Mouse (Mus musculus) kidney, adult 9 months (tissue): Measurements from ENCODE around the gene P2rx3.
A peak's percentile ranks its signal among the peaks of the same experiment; 100 is the strongest.

Experiments
- DNase-seq: peaks from one replicate; pipeline ENCODE4 v3.0.0; 2022

Gene P2rx3

DNA sequence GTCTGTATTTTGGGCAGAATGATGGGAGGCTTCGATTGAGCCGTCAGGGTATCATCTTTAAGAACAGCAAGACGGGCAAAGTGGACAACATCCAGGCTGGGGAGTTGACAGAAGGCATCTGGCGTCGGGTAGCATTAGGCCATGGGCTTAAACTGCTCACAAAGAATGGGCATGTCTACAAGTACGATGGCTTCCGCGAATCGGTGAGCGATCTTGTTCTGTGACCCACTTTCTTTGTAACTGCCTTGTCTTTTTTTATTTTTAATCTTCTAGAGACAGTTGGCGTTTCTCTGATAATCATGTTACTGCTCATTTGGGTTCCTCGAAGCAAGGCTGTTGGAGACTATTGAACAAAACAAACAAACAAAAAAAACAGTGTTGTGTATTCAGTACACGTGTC, 1.1 kb upstream of the P2rx3 start:
- no peak for DNase-seq

DNA sequence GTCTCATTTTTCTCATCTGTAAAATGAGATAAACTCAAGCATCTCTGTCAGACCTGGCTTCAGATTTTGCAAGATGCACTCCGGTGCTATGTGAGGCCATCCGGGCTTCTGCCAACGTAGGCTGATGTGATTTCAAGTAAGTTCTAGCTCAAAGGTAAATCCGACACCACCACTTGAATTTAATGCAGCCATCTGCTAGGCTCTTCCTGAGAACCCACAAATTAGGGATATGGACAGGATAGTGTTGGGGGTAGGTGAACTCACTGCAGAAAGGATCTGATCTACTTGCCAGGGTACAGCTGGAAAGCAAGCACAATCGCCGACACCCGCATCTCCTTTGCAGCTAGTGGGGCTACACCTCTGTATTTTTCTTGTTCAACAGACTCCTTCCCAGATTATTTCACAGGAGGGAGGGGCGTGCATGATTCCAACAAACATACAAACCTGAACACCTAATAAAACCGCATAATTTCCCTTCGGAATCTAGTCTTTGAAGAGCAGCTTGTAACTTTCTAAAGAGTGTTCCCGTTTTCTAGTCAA, 685 bp downstream of the P2rx3 start:
- no peak for DNase-seq

DNA sequence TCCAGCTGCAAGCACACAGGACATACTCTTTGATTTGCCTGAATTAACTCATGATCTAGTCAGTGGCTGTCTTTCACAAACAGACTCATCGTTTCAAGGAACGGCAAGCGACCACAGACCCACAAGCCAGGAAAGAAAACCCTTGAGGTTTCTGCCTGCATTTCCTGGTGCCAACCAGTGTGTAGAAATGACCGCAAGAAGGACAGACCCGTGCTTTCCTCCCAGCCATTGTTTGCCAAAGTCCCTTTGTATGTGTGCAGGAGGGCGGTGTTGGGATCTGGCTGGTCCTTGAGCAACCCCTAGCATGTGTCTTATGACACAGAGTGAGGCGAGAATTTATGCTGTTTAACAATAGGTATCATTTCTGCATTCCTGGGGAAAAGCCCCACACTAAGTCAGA, 3.1 kb downstream of the P2rx3 start:
- no peak for DNase-seq

DNA sequence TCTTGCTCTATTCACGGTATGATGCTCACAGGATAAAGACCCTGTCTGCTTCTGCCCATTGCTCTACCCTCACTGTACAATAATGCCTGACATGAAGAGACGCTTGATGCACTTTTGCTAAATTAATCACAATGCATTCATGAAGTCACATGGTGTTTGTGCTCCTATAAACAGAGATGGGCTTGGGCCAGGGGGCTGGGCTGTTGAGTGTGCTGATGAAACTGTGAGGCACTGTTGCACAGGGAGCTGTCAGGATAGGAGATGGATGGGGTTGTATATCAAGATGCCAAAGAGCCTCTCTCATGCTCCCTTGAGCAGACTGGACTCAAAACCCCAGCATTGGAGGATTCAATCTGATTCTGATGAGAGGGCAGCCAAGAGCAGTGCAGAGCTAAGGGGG, 4.1 kb downstream of the P2rx3 start:
- no peak for DNase-seq

DNA sequence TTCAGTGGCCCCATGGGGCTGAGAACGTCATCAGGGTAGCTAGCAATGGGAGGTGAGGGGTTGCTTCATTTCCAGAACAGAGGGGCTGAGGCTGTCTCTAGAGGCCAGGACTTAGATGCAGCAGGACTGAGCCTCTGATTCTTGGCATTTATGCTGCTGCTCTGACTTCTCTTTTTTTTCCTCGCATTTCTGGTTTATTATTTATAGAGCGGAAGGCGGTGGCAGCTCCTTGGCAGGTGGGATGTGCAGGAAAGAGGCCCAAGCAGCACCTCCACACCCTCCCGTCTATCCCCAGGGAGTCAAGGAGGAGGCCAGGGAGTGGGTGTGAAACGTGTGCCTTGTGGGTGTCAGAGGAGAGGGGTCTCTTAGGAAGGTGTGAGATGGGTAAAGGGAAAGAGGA, 6.3 kb downstream of the P2rx3 start:
- DNase-seq: no peak

DNA sequence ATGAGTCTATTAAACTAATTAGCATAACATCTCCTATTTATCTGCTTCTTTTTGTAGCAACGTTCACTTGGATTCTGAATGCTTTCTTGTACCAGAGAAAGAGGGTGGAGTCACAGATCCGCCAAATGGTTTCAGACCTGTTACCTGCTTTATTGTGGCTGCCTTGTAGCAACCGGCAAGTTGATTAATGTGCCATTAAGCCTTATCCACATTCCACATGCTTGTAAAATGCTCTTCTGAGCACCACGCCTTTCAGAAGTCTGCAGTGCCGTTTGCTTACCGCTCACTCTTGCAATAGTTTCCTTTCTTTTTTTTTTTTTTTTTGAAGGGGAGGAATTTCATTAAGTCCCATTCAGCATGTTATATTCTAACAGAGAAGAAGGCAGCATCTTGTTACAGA, 7.4 kb downstream of the P2rx3 start:
- DNase-seq: no peak

DNA sequence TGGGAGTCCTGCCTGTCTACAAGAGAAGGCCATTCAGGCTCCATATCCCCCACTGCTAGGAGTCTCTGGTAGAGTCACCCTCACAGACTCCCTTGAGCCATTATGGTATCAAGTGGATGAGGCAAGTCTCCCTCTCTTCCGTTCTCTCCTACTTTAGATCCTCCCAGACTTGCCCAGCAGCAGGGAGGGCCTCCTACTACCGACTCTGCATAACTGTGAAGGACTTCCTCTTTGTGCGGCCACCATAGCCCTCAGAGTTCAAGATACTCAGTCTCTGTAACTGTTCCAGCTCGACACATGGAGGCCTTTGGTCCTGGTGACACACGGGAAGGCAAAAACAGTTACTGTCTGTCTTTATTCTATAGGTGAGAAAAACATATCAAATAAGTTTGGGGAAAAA, 10.0 kb downstream of the P2rx3 start:
- DNase-seq: no peak

DNA sequence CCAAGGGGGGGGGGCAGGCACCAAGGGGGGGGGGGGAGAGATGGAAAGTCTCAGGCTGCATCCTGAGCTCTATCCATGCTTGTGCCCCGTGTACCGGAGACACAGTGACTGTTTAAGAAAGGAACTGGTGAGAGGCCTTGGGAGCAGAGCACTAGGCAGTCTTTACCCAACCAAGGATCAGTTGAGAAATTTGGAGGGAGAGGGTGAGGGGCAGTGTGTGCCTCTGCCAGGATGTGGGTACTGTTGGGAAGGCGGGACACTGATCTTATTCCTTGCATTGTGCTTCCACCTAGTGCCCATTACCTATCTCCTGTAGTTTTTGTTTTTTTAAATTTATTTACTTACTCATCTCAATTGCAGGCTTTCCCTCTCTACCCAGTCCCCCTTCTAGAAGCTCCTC, 11.1 kb downstream of the P2rx3 start:
- no peak for DNase-seq

DNA sequence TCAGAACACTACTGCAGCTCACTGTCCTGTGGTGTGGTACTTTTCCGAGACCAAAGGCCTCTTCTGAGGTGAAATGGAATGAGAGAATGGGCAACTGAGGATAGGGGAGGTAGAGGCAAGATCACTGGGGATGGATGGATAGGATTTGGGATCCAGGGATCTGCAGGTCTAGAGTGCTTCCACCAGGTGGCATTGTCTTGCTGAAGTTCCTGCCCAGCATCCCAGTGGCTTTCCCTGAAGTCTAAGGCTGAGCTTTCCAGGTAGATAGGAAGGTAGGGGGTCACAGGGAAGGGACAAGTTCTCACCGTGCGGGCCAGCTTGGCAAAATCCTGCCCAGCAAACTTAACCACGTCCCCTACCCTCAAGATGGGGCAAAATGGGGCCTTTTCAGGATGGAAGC, 15.2 kb downstream of the P2rx3 start:
- DNase-seq: peak; percentile 51

DNA sequence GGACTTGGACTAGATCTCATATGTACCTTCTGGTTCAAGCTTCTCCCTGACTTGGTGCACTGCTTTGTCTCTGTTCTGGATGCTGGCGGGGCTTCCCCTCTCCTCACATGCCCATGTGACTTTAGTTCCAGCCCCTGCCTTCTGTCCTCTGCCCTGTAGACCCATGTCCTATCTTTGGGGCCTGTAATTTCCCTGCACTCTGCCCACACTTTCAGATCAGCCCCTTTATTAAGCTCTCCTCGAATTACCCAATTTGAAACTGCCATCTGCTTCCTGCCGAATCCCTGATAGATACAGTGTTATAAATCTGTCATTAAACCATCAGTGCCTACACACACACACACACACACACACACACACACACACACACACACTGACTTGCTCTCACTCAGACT, 22.7 kb downstream of the P2rx3 start:
- no peak for DNase-seq

DNA sequence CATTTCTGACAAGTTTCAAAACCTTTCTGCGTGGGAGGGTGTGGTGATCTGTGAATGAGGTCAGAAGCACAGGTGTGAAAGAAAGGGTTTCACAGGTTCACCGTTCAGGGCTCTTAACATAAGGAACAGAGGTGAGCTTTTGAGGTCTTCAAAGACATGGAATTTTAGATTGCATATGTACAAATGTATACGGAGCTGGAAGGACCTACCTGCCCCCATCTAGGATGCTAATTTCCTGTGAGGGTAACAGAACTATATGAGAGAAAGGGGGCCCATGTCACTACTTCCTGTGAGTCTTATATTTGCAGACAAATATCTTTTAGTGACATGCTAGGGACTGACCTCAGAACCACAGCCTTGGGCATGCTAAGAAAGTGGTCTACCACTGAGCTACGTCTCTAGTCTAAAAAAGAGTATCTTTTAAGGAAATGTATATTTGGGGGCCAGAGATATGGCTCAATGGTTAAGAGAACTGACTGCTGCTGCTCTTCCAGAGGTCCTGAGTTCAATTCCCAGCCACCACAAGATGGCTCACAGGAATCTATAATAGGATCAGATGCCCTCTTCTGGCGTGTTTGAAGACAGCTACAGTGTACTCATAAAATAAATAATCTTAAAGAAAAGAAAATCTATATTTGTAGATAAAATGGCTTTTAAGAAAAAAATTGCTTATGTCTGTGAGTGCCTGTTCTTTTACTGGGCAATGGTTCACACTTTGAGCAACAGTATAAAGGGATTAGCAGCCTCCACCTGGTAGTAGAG, 23.3 kb downstream of the P2rx3 start:
- DNase-seq: no peak

DNA sequence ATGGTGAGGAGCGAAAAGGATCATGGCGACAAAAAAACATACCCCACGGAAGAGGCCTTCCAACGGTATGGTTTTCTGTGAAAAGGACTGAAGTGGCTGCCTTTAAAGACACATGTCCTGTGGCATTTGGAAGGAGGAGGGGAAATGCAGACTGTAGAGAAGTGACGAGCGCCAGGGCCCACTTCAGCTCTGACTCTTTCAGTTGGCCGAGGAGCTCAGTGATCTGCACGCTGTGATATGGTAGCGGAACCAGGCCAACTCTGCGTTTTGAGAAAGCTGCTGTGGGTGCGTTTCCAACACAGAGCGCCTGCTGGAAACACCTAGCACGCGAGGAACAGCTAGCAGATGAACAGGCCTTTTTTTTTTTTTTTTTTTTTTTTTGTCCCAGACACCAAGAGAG, 24.6 kb downstream of the P2rx3 start:
- no peak for DNase-seq

DNA sequence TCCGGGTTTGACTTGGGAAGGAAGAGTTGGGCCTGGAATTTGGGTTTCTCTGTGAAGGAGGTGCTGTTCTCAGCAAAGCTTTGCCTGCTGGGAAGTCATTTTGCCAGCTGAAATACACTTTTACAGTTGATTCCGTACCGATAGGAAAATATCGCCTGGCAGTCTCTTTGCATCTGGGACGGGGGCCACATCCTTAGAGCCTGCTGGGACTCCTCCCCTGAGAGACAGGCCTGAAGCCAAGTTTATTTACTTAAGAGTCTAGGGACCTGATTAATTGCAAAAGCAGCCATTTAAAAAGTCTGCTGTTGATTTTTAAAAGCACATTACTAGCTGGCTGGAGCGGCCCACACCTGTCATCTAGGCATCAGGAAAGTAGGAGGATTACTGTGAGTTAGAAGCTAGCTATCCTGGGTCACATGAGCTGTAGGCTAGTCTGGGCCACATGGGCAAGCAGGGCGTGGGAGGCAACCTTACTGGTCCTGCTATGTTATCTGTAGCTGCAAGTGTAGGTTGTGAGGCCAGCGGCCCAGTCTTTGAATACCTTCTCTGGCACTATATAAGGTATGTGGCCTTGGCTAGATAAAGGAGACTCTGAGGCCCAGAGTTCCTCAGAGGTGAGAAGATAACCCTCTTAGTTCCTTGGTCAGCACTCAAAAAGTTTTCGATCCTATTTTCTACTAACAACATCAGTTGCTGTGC, 25.2 kb downstream of the P2rx3 start:
- DNase-seq: no peak

DNA sequence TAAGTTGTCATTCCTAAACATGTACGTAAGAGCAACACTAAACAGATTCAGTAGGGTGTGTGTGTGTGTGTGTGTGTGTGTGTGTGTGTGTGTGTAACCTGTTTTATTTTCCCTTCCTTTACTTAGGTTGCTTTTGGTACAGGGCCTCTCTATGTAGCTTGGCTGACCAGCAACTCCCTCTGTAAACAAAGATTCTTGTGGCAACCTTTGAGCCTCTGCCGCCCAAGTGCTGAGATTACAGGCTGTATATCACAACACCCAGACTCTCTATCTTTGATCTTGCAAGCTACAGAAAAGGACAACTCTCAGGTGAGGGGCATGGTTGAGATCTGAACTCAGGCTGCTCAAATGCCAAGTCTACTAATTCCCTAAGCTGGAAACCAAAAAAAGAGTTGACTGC, 28.1 kb downstream of the P2rx3 start:
- DNase-seq: no peak

DNA sequence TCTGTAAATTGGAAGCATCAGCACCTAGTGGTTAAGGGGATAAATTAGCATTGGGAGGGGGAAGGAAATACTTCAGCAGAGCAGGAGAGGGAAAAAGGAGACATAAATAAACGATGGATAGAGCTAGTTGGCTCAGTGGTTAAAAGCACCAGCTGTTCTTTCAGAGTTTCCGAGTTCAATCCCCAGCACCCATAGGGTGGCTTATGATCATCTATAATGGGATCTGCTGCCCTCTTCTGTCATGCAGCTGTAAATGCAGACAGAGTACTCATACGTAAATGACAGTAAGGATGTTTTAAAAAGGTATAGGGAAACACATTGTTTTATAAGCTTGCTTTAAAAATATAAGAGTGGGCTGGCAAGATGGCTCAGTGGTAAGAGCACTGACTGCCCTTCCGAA, 29.5 kb downstream of the P2rx3 start:
- DNase-seq: peak; percentile 40

DNA sequence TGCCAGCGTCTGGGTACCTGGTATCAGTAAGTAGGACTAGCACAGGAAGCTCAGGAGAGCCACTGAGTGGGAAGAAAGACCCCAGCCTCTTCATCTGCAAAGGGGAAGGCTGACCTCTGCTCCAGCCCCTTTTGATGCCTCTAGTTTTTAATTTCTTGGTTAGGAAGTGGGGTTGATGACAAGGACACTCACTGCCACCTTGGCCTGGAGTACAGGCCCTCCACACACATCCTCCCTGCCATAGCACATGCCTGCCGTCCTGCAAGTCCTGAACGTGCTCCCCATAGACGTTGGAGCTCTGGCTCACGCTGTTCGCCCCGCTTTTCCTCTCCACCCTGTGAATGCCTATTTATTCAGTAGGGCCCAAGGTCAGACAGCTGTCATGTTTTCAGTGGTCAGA, 30.7 kb downstream of the P2rx3 start:
- no peak for DNase-seq

DNA sequence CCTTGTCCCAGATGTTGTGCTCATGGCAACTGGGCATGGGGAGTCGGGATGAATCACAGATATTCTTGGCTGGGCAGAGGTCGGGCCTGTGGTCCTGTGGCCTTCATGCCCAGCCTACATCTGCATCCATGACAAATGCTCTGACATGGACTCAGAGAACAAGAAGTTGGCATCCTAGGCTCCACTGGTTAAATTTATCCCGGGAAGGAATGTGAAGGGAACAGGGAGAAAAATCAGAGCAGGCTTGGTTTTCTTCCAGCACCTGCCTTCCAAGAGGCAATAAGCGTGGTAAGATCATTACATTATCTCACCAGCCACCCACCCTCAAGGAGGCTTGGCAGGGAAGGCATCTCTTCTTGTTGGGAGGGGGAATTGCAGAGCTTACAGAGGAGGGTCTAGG, 32.9 kb downstream of the P2rx3 start:
- DNase-seq: no peak

DNA sequence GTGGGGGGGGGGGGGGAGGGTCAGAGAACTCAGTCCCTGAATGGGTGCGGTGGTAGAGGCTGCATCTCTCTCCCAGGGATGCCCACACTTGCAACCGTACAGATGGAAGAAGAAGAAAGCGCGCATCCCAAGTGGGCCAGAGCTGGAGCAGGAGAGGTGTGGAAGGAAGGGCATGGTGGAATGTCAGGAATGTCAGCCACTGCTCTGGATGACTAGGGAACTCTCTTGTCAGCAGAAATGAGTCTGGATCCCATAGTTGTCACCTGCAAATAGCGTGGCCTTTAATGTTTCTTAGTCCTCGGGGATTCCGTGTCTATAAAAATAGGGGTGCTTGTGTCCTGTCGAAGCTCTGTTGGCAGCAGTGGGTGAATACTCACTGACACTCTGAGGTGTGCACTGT, 34.7 kb downstream of the P2rx3 start:
- DNase-seq: no peak

DNA sequence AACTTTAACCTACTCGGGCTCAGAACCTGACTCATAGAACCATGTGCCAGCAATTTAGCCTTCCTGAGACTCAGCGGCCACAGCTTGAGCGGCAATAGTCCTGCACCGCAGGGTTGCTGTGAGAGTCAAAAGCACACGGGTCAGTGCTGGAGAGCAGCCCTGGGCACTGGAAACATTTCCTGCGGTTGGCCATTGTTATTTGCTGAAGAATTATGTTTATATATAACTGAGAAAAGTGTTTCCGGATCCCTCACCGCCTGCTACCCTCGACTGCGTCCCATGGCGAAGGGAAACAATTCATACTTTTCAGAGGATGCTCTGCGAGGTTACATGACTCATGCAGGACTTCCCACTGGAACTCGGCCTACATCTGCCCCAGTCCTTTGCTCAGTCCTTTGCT, 35.8 kb downstream of the P2rx3 start:
- peak; percentile 47 for DNase-seq

DNA sequence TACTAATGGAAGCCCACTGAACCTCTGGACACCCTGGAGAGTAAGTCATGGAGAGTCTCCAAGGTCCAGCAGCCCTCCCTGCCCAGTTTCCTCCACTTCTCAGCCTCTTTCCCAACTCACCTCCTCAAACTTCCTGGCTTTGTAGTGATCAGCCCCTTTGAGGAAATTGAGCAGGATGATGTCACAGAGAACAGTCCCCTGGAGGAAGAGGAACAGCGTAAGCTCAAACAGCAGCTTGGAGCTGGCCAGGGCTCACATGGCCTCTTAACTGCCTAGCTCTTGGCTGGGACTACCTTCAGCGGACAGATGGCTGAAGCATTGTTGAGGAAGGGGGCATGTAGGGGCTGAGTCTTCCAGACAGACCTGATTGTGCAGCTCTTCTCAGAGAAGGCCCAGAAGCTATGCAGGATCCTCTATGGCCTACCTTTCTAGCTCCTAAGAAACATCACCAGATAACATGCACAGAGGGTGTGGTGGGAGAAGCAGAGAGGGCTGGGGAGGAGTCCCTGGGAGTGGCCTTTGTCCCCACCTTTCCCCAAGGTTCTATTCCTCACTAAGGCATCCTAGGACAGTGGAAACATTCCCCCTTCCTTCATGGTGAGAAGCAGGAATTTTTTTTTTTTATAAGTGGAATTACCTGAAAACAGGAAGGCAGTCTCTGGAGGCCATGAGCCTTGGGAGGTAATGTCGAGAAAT, 37.6 kb downstream of the P2rx3 start:
- DNase-seq: peak; percentile 28

DNA sequence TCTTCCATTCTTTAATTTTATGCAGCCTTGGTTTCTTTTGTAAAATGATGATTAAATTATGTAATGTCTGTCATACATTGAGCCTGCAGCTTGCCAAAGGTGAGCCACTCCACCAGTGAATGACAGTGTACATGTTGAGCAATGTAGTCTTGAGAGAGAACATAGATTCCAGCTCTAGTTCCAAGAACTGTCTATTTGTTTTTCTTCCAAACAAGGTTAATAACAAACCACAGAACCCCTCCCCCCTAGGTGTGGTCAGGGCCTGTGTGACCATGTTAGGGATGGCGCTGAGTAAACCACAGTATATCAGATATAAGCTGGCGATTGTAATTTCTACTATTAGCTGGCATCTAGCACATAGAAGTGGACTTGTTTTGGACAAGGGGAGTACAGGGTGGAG, 40.9 kb downstream of the P2rx3 start:
- no peak for DNase-seq

DNA sequence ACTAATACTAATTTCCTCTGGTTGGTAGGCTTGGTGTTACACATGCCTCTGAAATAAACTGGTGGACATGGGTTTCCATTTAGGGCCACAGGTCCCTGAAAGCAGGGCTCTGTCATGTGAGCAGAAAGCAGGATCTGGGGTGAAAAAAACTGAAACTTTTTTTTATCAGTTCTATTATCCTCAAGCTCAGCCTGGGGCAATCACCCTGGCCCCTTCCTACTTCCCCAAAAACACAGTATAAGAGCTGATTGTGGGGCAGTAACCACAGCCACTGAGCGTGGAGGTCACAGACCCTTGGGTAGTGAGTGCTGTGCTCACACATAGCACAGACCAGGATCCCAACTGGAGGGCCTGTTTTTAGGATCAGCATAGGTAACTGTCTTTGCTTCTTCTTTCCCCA, 49.3 kb downstream of the P2rx3 start, which contains the start of gene Prg3:
Gene Prg3, plus strand, starts transcription at position 286 of the 400 bp plus-strand sequence.
- DNase-seq: no peak

DNA sequence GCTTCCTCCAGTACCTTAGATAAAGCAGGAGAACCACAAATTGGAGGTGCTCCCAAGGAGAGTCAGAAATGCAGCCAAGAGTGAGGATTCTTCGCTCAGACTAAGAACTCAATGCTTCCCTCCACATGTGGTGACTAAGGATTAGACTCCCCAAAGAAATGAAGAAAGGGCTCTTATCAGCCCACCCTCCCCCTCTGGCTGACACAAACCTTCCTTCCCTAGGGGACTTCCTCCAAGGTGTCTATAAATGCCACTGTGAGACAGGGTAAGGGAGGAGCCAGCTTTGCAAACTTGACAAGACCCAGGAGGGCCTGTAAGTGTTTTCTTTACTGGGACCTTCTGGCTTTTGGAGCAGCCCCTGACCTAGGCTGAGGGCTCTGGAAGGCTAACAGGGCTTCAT, 57.1 kb downstream of the P2rx3 start, which contains the start of gene Prg2:
Gene Prg2, plus strand, starts transcription at position 274 of the 400 bp plus-strand sequence.
- DNase-seq: no peak

DNA sequence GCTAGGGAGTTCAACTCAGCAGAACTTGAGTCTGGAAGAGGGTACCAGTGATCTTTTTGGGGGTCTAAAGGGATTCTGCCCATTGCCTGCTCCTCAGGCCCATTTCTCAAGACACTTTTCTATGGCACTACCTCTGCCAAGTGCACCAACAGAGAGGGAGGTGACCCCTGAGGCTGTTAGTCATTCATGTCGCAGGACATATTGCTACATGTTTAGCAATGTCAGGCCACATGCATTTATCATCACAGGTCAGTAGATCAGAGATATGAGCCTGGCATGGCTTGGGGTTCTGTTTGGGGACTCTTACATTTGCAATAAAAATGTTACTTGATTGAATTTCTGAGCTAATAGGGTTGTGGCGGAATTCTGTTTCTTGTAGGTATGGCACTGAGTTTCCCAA, 61.7 kb downstream of the P2rx3 start:
- no peak for DNase-seq
